Mouse (Mus musculus) midbrain, embryonic 16.5 days (tissue): Measurements from ENCODE around the gene Cdk15. TPM values are rescaled to one million over a fixed set of nuclear protein-coding genes. Genes with fewer than 3 reads are reported as not detected.

ENCODE experiments used
- ATAC-seq: fragments of 200-750 bp; cut with Nextera tagmentation; 2 replicates; pipeline ENCODE4 v1.8.0; 2017; ENCODE audit warnings: moderate TSS enrichment
- H3K27ac ChIP-seq: fragments of 300-500 bp; sonication (generic); 2 replicates; pipeline ENCODE4 v1.5.1; 2014; ENCODE audit warnings: mild to moderate bottlenecking, low read length, mixed read lengths
- H3K27me3 ChIP-seq: fragments of 300-500 bp; sonication (generic); 2 replicates; pipeline ENCODE4 v1.6.1; 2014; ENCODE audit warnings: low read depth, low read length, mixed read lengths; ENCODE audit not compliant: control insufficient read depth, insufficient read depth
- H3K36me3 ChIP-seq: fragments of 300-500 bp; sonication (generic); 2 replicates; pipeline ENCODE4 v1.6.1; 2014; ENCODE audit warnings: mild to moderate bottlenecking, low read length, moderate library complexity, mixed read lengths; ENCODE audit not compliant: control insufficient read depth, insufficient read depth
- H3K4me1 ChIP-seq: fragments of 300-500 bp; sonication (generic); 2 replicates; pipeline ENCODE4 v1.6.1; 2014; ENCODE audit warnings: mild to moderate bottlenecking, low read length, mixed read lengths; ENCODE audit not compliant: control insufficient read depth, insufficient read depth
- H3K4me2 ChIP-seq: fragments of 300-500 bp; sonication (generic); 2 replicates; pipeline ENCODE4 v1.6.1; 2014; ENCODE audit warnings: mild to moderate bottlenecking, low read length, mixed read lengths
- H3K4me3 ChIP-seq: fragments of 300-500 bp; sonication (generic); 2 replicates; pipeline ENCODE4 v1.5.1; 2014; ENCODE audit warnings: low read depth, mild to moderate bottlenecking, low read length, moderate library complexity, mixed read lengths
- H3K9ac ChIP-seq: fragments of 300-500 bp; sonication (generic); 2 replicates; pipeline ENCODE4 v1.6.1; 2014; ENCODE audit warnings: low read depth, low read length, mixed read lengths
- H3K9me3 ChIP-seq: fragments of 300-500 bp; sonication (generic); replicated peaks from 2 replicates; pipeline ENCODE4 v1.6.1; 2014; ENCODE audit warnings: mild to moderate bottlenecking, low read length, mixed read lengths; ENCODE audit not compliant: control insufficient read depth, poor library complexity, severe bottlenecking
- WGBS: fragments of 180-500 bp; shearing (Covaris S2); extraction: QIAGEN DNeasy Blood & Tissue Kit; methylation state at CpG from one replicate; pipeline ENCODE4 v1.1.7; 2014; 5-methylcytosine and 5-hydroxymethylcytosine counted together
- polyA plus RNA-seq: library from polyadenylated mRNA; unstranded; fragments of >200 nt; fragmentation: Nextera tagmentation; extraction: Ambion mirVana; gene quantifications from 2 replicates; pipeline ENCODE4 v1.2.1, GENCODE M21; 2015

Cdk15 gene
- polyA plus RNA-seq, 1 experiment from 2014 or later: 2.2 TPM

DNA sequence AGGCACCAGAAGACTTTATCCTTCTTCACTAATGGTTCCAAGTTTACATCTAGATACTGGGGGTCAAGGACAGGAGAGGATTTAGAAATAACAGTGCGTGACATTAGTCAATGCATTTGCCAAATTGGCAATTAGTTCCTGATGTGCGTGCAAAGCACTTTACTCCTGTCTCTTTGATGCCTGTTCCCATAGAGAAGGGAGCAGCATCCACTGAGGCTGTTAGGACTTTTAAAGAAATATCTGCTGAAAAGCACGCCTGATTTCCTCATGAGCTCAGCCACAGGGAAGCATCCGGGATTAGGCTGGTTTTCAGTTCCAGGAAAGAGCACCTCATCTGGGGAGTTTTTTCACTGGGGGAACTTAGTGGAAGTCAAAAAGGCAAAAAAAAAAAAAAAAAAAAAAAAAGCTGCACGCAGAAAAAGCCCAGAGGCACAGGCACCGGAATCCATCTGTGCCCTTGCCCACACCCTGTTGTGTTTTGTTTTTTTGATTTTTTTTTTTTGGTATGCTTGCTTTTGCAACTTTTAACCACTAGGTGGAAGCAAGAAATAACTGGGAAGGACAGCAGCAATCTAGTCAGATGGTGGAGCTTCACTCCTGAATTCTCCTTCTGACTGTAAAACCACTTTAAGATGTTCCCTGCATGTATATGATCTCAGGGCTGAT lies 59.8 kb downstream of the Cdk15 start:
- H3K4me3 ChIP-seq: no peak overlapping the region
- peak; percentile 51 for ATAC-seq
- 1% methylated on average over 6 of the region's 6 CpGs for WGBS
- H3K9me3 ChIP-seq: no peaks in the 10 kb centered on the region
- H3K9ac ChIP-seq: peak overlapping the region; percentile 38; the same call in 1 of the 2 replicates
- no peaks in the 10 kb centered on the region; the same call in 1 of the 2 replicates for H3K27me3 ChIP-seq
- peak overlapping the region; percentile 43 for H3K4me2 ChIP-seq
- H3K36me3 ChIP-seq: no peaks in the 10 kb centered on the region
- peaks cover 36% of the 10 kb centered on the region for H3K4me1 ChIP-seq
- H3K27ac ChIP-seq: peak overlapping the region; percentile 58

DNA sequence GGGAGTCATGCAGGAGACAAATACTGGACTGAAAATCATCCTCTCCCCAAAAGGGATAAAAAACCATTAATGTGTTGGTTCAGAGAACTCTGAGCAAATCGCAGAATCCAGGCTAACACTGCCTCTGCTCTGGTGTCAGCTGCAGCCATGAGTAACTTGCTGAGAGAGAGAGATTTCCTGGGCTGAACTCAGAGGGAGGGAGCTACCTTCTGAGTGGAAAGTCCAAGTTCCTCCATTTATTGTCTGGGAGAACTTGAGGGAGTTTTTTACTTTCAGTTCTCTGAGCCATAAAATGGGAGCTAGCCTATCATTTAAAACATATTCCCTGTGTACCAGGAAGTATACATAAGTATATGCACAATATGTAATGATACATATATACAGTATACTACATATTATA lies 60.7 kb downstream of the Cdk15 start:
- WGBS: 91% methylated on average over 1 of the region's 1 CpGs
- Histone ChIP-seq H3K27me3 (no peaks in the 10 kb centered on the region; the same call in 1 of the 2 replicates), H3K36me3 (no peaks in the 10 kb centered on the region), H3K4me2 (no peak overlapping the region), H3K9ac (no peak overlapping the region), H3K27ac (no peak overlapping the region), H3K4me1 (peaks cover 27% of the 10 kb centered on the region), H3K9me3 (no peaks in the 10 kb centered on the region), H3K4me3 (no peak overlapping the region)
- ATAC-seq: no peak

DNA sequence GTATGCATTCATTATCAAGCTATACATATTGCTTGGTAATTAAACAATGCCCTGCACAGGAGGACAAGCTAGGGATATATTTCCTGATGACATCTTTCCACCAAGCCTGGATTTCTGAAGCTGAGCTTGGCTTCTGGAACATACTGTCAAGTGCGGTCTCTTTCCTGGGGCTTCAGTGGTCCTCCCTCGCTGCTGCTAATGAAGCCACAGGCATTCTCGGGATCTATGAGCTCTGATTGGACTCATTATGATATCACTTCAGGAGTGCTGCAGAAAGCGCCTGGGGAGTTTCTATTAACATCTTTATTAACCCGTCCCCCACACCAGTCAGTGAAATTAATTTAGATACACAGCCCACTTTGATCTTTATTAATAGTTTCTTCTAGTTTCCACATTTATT lies 62.2 kb downstream of the Cdk15 start:
- ATAC-seq: no peak
- no peak overlapping the region for H3K4me2 ChIP-seq
- no peak overlapping the region for H3K9ac ChIP-seq
- no peak overlapping the region for H3K4me3 ChIP-seq
- no peaks in the 10 kb centered on the region for H3K9me3 ChIP-seq
- no peaks in the 10 kb centered on the region for H3K27me3 ChIP-seq
- H3K27ac ChIP-seq: no peak overlapping the region
- 39% methylated on average over 5 of the region's 5 CpGs for WGBS
- H3K4me1 ChIP-seq: peaks cover 22% of the 10 kb centered on the region
- H3K36me3 ChIP-seq: no peaks in the 10 kb centered on the region

DNA sequence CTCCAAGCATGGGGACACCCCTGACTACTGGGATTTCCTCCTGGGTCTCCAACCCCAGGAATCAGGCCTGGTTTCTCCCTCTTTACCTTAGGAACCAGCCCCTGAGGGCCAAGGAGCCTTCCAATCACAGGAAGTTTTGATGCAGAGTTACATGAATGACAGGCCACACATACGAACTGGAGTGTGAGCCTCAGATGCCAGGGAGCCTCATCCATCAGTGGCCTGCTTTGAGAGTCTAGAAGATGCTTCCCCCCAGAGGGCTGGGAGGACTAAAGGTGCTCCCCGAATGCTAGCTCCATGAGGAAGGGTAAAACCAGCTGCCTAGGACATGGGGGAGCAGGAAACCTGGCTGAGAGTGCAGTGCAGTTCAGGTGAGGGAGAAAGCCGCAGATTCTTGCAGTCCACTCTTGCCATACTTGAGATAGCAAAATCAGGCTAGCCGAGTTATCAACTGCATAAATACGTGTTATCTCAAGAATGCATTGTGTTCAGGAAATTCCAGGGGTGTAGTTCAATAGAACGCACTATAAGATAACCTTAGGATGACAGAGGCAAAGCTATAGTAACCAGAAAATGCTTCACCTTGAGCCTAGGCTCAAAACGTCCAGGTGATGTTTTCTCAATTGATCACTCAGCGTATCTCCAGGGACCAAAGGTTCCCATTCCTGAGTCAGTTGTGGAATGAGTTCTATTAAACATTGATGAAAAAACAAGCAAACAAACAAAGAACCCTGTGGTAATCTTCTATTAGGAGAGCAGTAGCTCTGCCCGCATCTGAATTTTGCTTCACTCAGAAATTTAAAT lies 64.6 kb downstream of the Cdk15 start:
- Histone ChIP-seq H3K27ac (no peak overlapping the region), H3K4me2 (no peak overlapping the region)
- ATAC-seq: no peak

DNA sequence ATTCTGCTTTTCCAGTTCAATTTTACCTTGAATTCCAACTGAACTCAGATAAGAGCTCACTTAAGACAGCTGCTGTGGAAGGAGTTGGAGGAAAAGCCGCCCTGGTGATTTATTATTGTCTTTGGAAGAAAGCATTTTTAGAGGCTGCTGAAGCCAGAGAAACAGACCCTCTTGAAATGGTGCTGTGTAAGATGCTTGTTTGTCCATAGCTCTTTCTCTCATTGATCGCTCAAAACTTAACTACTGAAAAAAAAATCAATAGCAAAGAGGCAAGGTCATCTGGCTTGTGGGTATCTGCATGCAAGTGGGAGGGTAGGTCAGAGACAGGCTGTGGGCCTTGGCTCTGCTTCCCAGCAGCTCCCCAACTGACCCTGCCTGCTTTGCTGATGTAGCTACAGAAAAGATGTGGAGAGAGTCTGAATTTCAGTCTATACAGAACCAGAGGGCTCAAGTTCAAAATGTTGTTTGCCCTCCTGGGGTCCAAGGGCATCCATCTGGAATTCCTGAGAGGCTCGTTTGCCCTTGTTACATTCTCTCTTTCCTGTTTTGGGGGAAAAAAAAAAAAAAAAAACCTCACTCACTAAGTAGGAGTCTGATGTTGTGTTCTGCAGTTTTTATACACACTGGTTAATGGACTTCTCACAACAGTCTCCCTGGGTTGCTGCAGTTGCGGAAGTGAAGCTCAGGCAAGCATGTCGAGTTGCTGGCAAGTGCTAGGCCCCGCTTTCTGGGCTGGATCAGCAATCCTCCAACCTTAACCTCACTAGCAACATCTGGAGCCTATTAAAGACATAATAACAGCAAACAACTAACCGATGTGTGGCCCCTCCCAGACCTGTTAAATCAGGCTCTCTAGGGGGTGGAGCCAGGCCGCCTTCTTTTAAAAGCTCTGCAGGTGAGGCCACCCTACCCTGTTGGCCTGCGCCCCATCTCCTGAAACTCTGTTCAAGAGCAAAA lies 65.5 kb downstream of the Cdk15 start:
- no peak overlapping the region for H3K4me2 ChIP-seq
- no peak overlapping the region for H3K4me3 ChIP-seq
- peaks cover 2% of the 10 kb centered on the region; the same call in 1 of the 2 replicates for H3K4me1 ChIP-seq
- ATAC-seq: no peak
- WGBS: 64% methylated on average over 9 of the region's 9 CpGs
- H3K36me3 ChIP-seq: no peaks in the 10 kb centered on the region
- H3K9me3 ChIP-seq: no peaks in the 10 kb centered on the region
- H3K27ac ChIP-seq: no peak overlapping the region
- H3K27me3 ChIP-seq: no peaks in the 10 kb centered on the region
- no peak overlapping the region for H3K9ac ChIP-seq

More for the DNA sequence above, 64.6 kb downstream of the Cdk15 start:
- Histone ChIP-seq H3K4me1 (peaks cover 5% of the 10 kb centered on the region), H3K4me3 (no peak overlapping the region), H3K9me3 (no peaks in the 10 kb centered on the region), H3K9ac (no peak overlapping the region), H3K27me3 (no peaks in the 10 kb centered on the region), H3K36me3 (no peaks in the 10 kb centered on the region)
- 74% methylated on average over 9 of the region's 9 CpGs for WGBS

DNA sequence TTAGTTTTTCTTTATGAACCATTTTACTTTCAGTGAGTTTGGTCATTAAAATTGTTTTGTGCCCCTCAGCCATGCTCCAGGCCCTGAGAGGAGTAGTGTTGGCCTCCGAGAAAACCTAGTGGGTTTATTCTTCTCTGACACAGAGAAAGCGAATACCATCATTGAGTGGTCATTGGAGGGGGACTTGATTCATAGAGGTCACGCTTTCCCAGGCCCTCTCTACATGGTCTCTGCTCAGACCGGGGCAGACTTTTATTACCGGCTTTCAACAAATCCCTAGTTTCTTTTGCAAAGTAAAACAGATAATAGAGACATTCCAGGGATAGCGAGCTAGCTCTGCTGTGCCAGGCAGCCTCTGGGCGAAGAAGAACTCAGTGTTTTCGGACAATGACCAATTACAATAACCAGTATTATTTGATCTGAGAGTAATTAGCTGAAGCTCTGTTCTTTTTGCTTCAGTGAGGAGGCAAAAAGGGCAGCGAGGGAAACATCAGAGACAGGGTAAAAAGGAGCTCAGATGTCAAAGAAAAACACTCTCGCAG lies 70.2 kb downstream of the Cdk15 start:
- Histone ChIP-seq H3K36me3 (no peaks in the 10 kb centered on the region), H3K9me3 (no peaks in the 10 kb centered on the region), H3K4me1 (peaks cover 8% of the 10 kb centered on the region), H3K4me3 (no peak overlapping the region), H3K4me2 (no peak overlapping the region), H3K27me3 (no peaks in the 10 kb centered on the region), H3K27ac (no peak overlapping the region), H3K9ac (no peak overlapping the region)
- 12% methylated on average over 10 of the region's 10 CpGs for WGBS
- no peak for ATAC-seq

DNA sequence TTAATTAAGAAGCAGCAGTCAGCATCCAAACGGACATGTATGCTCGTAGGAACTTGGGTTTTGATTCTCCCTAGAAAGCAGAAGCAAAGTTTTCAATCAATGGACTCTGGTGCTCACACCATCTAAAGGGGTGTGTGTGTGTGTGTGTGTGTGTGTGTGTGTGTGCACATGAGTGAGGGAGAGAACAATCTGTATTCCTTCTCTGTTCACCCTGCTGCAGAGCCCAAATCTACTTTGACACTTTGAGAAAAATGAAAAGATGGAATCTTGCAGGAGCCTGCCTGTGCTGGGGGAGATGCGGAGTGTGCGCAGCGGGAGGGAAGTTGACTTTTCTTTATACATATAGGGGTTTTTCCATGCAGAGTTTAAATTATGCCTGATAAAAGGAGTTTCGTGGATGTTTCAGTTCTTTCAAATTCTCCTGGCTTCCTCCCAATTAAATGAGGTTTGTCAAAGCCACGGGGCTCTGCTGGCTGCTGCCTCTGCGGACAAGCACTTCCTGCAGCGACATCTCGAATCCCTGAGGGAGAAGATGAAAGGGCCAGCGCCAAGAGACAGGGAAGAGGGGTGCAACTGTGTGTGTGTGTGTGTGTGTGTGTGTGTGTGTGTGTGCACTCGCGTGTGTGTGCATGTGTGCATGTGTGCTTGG lies 76.2 kb downstream of the Cdk15 start:
- peak overlapping the region; percentile 19 for H3K4me2 ChIP-seq
- no peaks in the 10 kb centered on the region for H3K9me3 ChIP-seq
- H3K4me1 ChIP-seq: peaks cover 28% of the 10 kb centered on the region
- peak overlapping the region; percentile 51 for H3K27ac ChIP-seq
- H3K4me3 ChIP-seq: no peak overlapping the region
- H3K9ac ChIP-seq: no peak overlapping the region
- no peaks in the 10 kb centered on the region for H3K36me3 ChIP-seq
- H3K27me3 ChIP-seq: no peaks in the 10 kb centered on the region
- WGBS: 12% methylated on average over 13 of the region's 13 CpGs
- peak; percentile 75 for ATAC-seq

DNA sequence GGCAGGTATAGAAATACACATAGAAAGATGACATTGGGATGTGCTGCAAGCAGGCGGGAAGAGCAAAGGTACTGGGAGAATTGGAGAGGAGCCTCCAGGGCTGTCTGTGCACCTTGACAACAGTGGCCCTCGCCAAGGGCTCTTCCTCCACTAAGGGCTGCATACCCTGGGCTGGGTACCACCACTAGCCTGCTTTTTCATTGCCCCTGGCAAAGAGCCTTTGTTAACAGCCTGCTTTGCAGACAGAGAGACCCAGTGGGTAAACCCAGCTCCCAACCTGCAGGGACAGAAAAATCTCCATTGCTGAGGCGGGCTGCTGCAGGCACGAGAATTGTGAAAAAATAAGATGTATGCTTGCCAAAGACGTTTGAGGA lies 76.7 kb downstream of the Cdk15 start:
- ATAC-seq: peak; percentile 67
- peak overlapping the region; percentile 19 for H3K4me2 ChIP-seq
- peaks cover 24% of the 10 kb centered on the region for H3K4me1 ChIP-seq
- H3K9me3 ChIP-seq: no peaks in the 10 kb centered on the region
- H3K27me3 ChIP-seq: no peaks in the 10 kb centered on the region
- H3K9ac ChIP-seq: no peak overlapping the region
- WGBS: 26% methylated on average over 5 of the region's 5 CpGs
- peak overlapping the region; percentile 51 for H3K27ac ChIP-seq
- H3K4me3 ChIP-seq: no peak overlapping the region
- no peaks in the 10 kb centered on the region for H3K36me3 ChIP-seq
